Mouse (Mus musculus): ENCODE data around the gene Dgkb. TPM values are rescaled to one million over a fixed set of nuclear protein-coding genes. Genes with fewer than 3 reads are reported as not detected.

The Dgkb gene
- polyA plus RNA-seq, 1 experiment from 2014 or later: 4.7 TPM

GRCm38 (mm10) chr12:37881376-37881775 lies 63.9 kb downstream of the Dgkb start:
- Histone ChIP-seq H3K9ac (ENCODE audit: low read length) (peak overlapping the region; percentile 34; the same call in 1 of the 2 replicates), H3K27ac (ENCODE audit: low read depth) (no peak overlapping the region), H3K36me3 (ENCODE audit: control insufficient read depth, insufficient read depth, low read length) (no peaks in the 10 kb centered on the region), H3K9me3 (ENCODE audit: control insufficient read depth, low read length) (no peaks in the 10 kb centered on the region), H3K4me3 (ENCODE audit: low read depth, low read length) (peak overlapping the region; percentile 41), H3K27me3 (replicated peaks; ENCODE audit: control insufficient read depth, insufficient read depth, low read length) (peaks cover 5% of the 10 kb centered on the region; the same call in 1 of the 2 replicates), H3K4me1 (replicated peaks; ENCODE audit: control insufficient read depth, insufficient read depth, low read length) (no peaks in the 10 kb centered on the region; the same call in 1 of the 2 replicates), H3K4me2 (ENCODE audit: low read length) (peak overlapping the region; percentile 84)
- ATAC-seq (replicated peaks; ENCODE audit: low FRiP score, low TSS enrichment, low read depth): no peak
- no peak for DNase-seq (ENCODE audit: low spot score)
- WGBS: 8% methylated on average over 10 of the region's 10 CpGs

- no peaks in the 10 kb centered on the region; the same call in 1 of the 2 replicates for H3K4me1 ChIP-seq (replicated peaks; ENCODE audit: control insufficient read depth, insufficient read depth, low read length)
- no peaks in the 10 kb centered on the region for H3K36me3 ChIP-seq (ENCODE audit: control insufficient read depth, insufficient read depth, low read length)
- DNase-seq (ENCODE audit: low spot score) (no peak), ATAC-seq (replicated peaks; ENCODE audit: low FRiP score, low TSS enrichment, low read depth) (no peak)
- no peak overlapping the region for H3K4me3 ChIP-seq (ENCODE audit: low read depth, low read length)
- H3K4me2 ChIP-seq (ENCODE audit: low read length): no peak overlapping the region
- H3K9me3 ChIP-seq (ENCODE audit: control insufficient read depth, low read length): no peaks in the 10 kb centered on the region
- H3K9ac ChIP-seq (ENCODE audit: low read length): no peak overlapping the region
- peaks cover 5% of the 10 kb centered on the region; the same call in 1 of the 2 replicates for H3K27me3 ChIP-seq (replicated peaks; ENCODE audit: control insufficient read depth, insufficient read depth, low read length)
- WGBS: 29% methylated on average over 1 of the region's 1 CpGs
- no peak overlapping the region for H3K27ac ChIP-seq (ENCODE audit: low read depth)
These were observed 65.3 kb downstream of the Dgkb start for GRCm38 (mm10) chr12:37882796-37883195.

DNA sequence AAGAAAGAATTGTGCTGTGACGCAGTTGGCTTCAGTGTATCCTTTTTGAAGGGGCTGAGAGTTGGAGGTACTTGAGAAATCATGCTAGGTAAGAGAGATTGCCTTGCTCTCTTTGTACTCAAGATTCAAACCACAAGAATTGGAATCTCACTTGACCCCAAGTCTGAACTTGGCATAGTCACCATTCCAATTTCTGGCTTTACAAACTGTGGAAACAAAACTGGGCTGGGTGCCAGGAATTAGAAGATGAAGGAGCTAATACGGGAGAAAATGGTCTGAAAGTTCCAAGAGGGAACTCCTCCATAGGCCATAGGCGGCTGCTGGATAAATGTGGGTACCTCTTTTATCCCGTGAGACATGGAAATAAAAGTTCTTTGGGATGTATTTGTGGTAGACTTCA lies 66.3 kb downstream of the Dgkb start:
- Histone ChIP-seq H3K9me3 (ENCODE audit: control insufficient read depth, low read length) (no peaks in the 10 kb centered on the region), H3K4me1 (replicated peaks; ENCODE audit: control insufficient read depth, insufficient read depth, low read length) (no peaks in the 10 kb centered on the region; the same call in 1 of the 2 replicates), H3K9ac (ENCODE audit: low read length) (no peak overlapping the region), H3K27me3 (replicated peaks; ENCODE audit: control insufficient read depth, insufficient read depth, low read length) (peaks cover 5% of the 10 kb centered on the region; the same call in 1 of the 2 replicates), H3K27ac (ENCODE audit: low read depth) (no peak overlapping the region), H3K4me3 (ENCODE audit: low read depth, low read length) (no peak overlapping the region), H3K36me3 (ENCODE audit: control insufficient read depth, insufficient read depth, low read length) (no peaks in the 10 kb centered on the region), H3K4me2 (ENCODE audit: low read length) (no peak overlapping the region)
- WGBS: 66% methylated on average over 4 of the region's 4 CpGs
- DNase-seq (ENCODE audit: low spot score) (no peak), ATAC-seq (replicated peaks; ENCODE audit: low FRiP score, low TSS enrichment, low read depth) (no peak)

DNA sequence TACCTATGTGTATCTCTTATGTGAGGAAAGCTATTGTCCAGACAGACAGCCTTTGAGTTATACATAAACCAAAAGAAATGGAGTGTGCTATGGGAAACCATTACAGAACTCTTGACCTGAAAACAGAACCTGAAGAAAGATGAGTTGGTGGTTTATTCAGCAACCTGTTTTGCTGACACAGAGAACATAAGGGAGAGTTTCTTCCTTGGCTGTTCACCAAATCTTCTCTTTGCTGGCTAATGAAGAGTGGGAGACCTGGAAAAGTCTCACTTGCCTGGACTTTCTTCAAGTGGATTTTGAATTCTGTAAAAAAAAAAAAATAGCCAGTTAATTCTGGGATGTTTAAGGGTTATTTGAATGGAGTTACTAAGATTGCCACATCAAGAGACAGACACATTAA lies 71.1 kb downstream of the Dgkb start:
- no peak overlapping the region for H3K4me2 ChIP-seq (ENCODE audit: low read length)
- H3K9me3 ChIP-seq (ENCODE audit: control insufficient read depth, low read length): no peaks in the 10 kb centered on the region
- no peaks in the 10 kb centered on the region for H3K4me1 ChIP-seq (replicated peaks; ENCODE audit: control insufficient read depth, insufficient read depth, low read length)
- H3K4me3 ChIP-seq (ENCODE audit: low read depth, low read length): no peak overlapping the region
- no peaks in the 10 kb centered on the region for H3K36me3 ChIP-seq (ENCODE audit: control insufficient read depth, insufficient read depth, low read length)
- H3K27ac ChIP-seq (ENCODE audit: low read depth): no peak overlapping the region
- no peak for ATAC-seq (replicated peaks; ENCODE audit: low FRiP score, low TSS enrichment, low read depth)
- no peak overlapping the region for H3K9ac ChIP-seq (ENCODE audit: low read length)
- DNase-seq (ENCODE audit: low spot score): no peak
- H3K27me3 ChIP-seq (replicated peaks; ENCODE audit: control insufficient read depth, insufficient read depth, low read length): no peaks in the 10 kb centered on the region

DNA sequence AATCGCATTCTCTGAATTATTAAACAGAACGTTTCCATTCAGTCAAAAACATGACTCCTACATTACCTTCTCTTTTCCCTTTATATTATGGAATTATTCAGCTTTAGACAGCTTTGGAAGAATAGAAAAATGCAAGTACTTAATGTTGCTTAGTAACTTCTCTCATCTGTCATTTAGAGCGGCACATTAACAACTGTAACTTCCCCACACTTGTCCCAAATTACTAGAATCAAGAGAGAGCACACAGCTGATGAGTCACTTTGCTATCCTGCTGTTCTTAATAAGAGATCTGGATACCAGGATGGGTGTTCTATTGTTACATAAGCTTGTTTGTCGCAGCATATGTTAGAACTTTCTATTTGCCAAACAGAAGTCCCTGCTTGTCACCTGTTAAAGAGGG lies 71.9 kb downstream of the Dgkb start:
- DNase-seq (ENCODE audit: low spot score) (no peak), ATAC-seq (replicated peaks; ENCODE audit: low FRiP score, low TSS enrichment, low read depth) (no peak)
- H3K36me3 ChIP-seq (ENCODE audit: control insufficient read depth, insufficient read depth, low read length): no peaks in the 10 kb centered on the region
- 82% methylated on average over 4 of the region's 4 CpGs for WGBS
- no peak overlapping the region for H3K9ac ChIP-seq (ENCODE audit: low read length)
- H3K9me3 ChIP-seq (ENCODE audit: control insufficient read depth, low read length): no peaks in the 10 kb centered on the region
- no peaks in the 10 kb centered on the region for H3K4me1 ChIP-seq (replicated peaks; ENCODE audit: control insufficient read depth, insufficient read depth, low read length)
- no peak overlapping the region for H3K27ac ChIP-seq (ENCODE audit: low read depth)
- H3K4me3 ChIP-seq (ENCODE audit: low read depth, low read length): no peak overlapping the region
- H3K4me2 ChIP-seq (ENCODE audit: low read length): no peak overlapping the region
- no peaks in the 10 kb centered on the region for H3K27me3 ChIP-seq (replicated peaks; ENCODE audit: control insufficient read depth, insufficient read depth, low read length)

- no peak overlapping the region for H3K27ac ChIP-seq (ENCODE audit: low read depth)
- H3K4me1 ChIP-seq (replicated peaks; ENCODE audit: control insufficient read depth, insufficient read depth, low read length): no peaks in the 10 kb centered on the region
- no peaks in the 10 kb centered on the region for H3K9me3 ChIP-seq (ENCODE audit: control insufficient read depth, low read length)
- ATAC-seq (replicated peaks; ENCODE audit: low FRiP score, low TSS enrichment, low read depth) (no peak), DNase-seq (ENCODE audit: low spot score) (no peak)
- no peaks in the 10 kb centered on the region for H3K27me3 ChIP-seq (replicated peaks; ENCODE audit: control insufficient read depth, insufficient read depth, low read length)
- no peak overlapping the region for H3K4me2 ChIP-seq (ENCODE audit: low read length)
- H3K4me3 ChIP-seq (ENCODE audit: low read depth, low read length): no peak overlapping the region
- H3K36me3 ChIP-seq (ENCODE audit: control insufficient read depth, insufficient read depth, low read length): no peaks in the 10 kb centered on the region
- H3K9ac ChIP-seq (ENCODE audit: low read length): no peak overlapping the region
- WGBS: 90% methylated on average over 3 of the region's 3 CpGs
These were observed 73.8 kb downstream of the Dgkb start for GRCm38 (mm10) chr12:37891336-37891735.

GRCm38 (mm10) chr12:37942163-37942562 lies 124.6 kb downstream of the Dgkb start:
- no peak overlapping the region for H3K9ac ChIP-seq (ENCODE audit: low read length)
- ATAC-seq (replicated peaks; ENCODE audit: low FRiP score, low TSS enrichment, low read depth) (no peak), DNase-seq (ENCODE audit: low spot score) (no peak)
- 94% methylated on average over 2 of the region's 2 CpGs for WGBS
- no peak overlapping the region for H3K4me2 ChIP-seq (ENCODE audit: low read length)
- no peak overlapping the region for H3K27ac ChIP-seq (ENCODE audit: low read depth)
- H3K4me1 ChIP-seq (replicated peaks; ENCODE audit: control insufficient read depth, insufficient read depth, low read length): no peaks in the 10 kb centered on the region
- no peaks in the 10 kb centered on the region for H3K27me3 ChIP-seq (replicated peaks; ENCODE audit: control insufficient read depth, insufficient read depth, low read length)
- no peak overlapping the region for H3K4me3 ChIP-seq (ENCODE audit: low read depth, low read length)
- H3K9me3 ChIP-seq (ENCODE audit: control insufficient read depth, low read length): no peaks in the 10 kb centered on the region
- no peaks in the 10 kb centered on the region for H3K36me3 ChIP-seq (ENCODE audit: control insufficient read depth, insufficient read depth, low read length)

DNA sequence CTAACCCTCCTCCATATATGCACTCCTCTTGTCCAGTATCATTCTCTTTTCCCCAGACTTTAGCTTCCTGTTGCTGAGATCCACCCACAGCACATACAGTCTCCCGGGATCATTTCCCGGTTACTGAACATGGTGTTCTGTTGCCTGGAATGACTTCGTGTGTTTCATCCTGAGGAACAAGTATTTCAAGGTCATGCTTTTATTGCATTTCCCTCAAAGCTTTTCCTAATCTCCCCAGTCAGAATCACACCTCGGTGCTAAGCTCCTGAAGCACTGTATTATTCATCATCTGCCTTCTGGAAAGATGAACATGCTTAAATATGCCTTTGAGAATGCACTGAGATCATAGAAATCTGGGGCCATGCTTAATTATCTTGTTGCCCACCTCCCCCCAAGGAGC lies 138.7 kb downstream of the Dgkb start:
- 75% methylated on average over 4 of the region's 4 CpGs for WGBS
- no peak for ATAC-seq (replicated peaks; ENCODE audit: low FRiP score, low TSS enrichment, low read depth)
- Histone ChIP-seq H3K9me3 (ENCODE audit: control insufficient read depth, low read length) (no peaks in the 10 kb centered on the region; the same call in 1 of the 2 replicates), H3K4me2 (ENCODE audit: low read length) (no peak overlapping the region), H3K4me1 (replicated peaks; ENCODE audit: control insufficient read depth, insufficient read depth, low read length) (no peaks in the 10 kb centered on the region), H3K9ac (ENCODE audit: low read length) (no peak overlapping the region), H3K27ac (ENCODE audit: low read depth) (no peak overlapping the region), H3K27me3 (replicated peaks; ENCODE audit: control insufficient read depth, insufficient read depth, low read length) (no peaks in the 10 kb centered on the region), H3K4me3 (ENCODE audit: low read depth, low read length) (no peak overlapping the region), H3K36me3 (ENCODE audit: control insufficient read depth, insufficient read depth, low read length) (no peaks in the 10 kb centered on the region)
- no peak for DNase-seq (ENCODE audit: low spot score)

DNA sequence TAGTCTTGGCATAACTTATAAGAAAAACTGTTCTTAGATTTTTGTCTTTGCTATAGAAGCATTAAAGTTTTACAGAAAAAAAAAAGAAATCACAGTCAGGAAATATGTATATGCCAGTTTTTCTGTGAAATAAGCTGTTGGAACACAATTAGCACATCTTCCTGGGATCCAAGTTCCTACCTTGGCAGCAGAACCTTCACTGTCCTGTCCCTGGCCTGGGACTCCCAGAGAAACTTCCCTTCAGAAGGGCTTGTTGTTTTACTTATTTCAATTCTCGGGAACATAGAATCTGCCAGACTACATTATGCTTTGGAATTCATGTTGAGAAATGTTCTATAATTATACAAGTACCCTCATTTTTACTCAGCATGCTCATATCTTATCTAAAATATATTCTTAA lies 154.0 kb downstream of the Dgkb start:
- H3K9ac ChIP-seq (ENCODE audit: low read length): no peak overlapping the region
- H3K4me2 ChIP-seq (ENCODE audit: low read length): no peak overlapping the region
- no peak for ATAC-seq (replicated peaks; ENCODE audit: low FRiP score, low TSS enrichment, low read depth)
- no peaks in the 10 kb centered on the region for H3K27me3 ChIP-seq (replicated peaks; ENCODE audit: control insufficient read depth, insufficient read depth, low read length)
- DNase-seq (ENCODE audit: low spot score): no peak
- H3K36me3 ChIP-seq (ENCODE audit: control insufficient read depth, insufficient read depth, low read length): no peaks in the 10 kb centered on the region
- H3K9me3 ChIP-seq (ENCODE audit: control insufficient read depth, low read length): no peaks in the 10 kb centered on the region
- no peak overlapping the region for H3K4me3 ChIP-seq (ENCODE audit: low read depth, low read length)
- 76% methylated on average over 1 of the region's 1 CpGs for WGBS
- no peaks in the 10 kb centered on the region for H3K4me1 ChIP-seq (replicated peaks; ENCODE audit: control insufficient read depth, insufficient read depth, low read length)
- H3K27ac ChIP-seq (ENCODE audit: low read depth): no peak overlapping the region

All from intestine, embryonic 14.5 days (tissue).